10 mouse cellular contexts compared by ENCODE assay signal in genomic region chr4:136248464-136249331, GRCm38 (mm10). TPM values are rescaled to one million over a fixed set of nuclear protein-coding genes. Genes with fewer than 3 reads are reported as not detected.
DNase-seq lines count a peak whose midpoint lies in the region; ATAC-seq lines count a peak whose summit lies in the region.
"Had no signal": no experiment of that assay in that cellular context is flagged by ENCODE, and none has a peak within 500 bp of the region (broad histone marks: within the 10 kb centered on the region; RNA-seq: fewer than 3 reads in every experiment).

No protein-coding gene starts in this region.

- H3K4me2 ChIP-seq in heart, embryonic 15.5 days, result peak overlapping the region; percentile 92
- peak overlapping the region; percentile 51 for H3K4me2 ChIP-seq in forebrain, embryonic 14.5 days (ENCODE audit: low read length)

- ATAC-seq in heart, embryonic 15.5 days (replicated peaks; ENCODE audit: insufficient number of reproducible peaks, insufficient read depth, low FRiP score, low read depth), result peak; percentile 12; the same call in 1 of the 2 replicates
- ATAC-seq in forebrain, embryonic 14.5 days, result no peak
- no peak for ATAC-seq in erythroid progenitor cell, adult 5-6 weeks (replicated peaks; ENCODE audit: low FRiP score, poor library complexity, severe bottlenecking)
- ATAC-seq: Patski had no signal

- intact Hi-C loops in left cerebral cortex, postnatal 36 days (cut with DNase I), result no loop called here

- WGBS in heart, embryonic 15.5 days, result 2% methylated on average over 37 of the region's 37 CpGs
- WGBS in forebrain, embryonic 14.5 days, result under 1% methylated on average over 37 of the region's 37 CpGs

- H3K9me3 ChIP-seq in heart, embryonic 15.5 days (replicated peaks), result no peaks in the 10 kb centered on the region
- H3K9me3 ChIP-seq in forebrain, embryonic 14.5 days (replicated peaks; ENCODE audit: control insufficient read depth, low read length), result no peaks in the 10 kb centered on the region
- H3K9me3 ChIP-seq: megakaryocyte, embryonic 14.5 days had no signal

- H3K27me3 ChIP-seq in heart, embryonic 15.5 days, result peaks cover 47% of the 10 kb centered on the region
- peaks cover 53% of the 10 kb centered on the region for H3K27me3 ChIP-seq in forebrain, embryonic 14.5 days (replicated peaks; ENCODE audit: control insufficient read depth, insufficient read depth, low read length)
- H3K27me3 ChIP-seq: Patski had no signal

- H3K4me3 ChIP-seq in heart, embryonic 15.5 days, result peak overlapping the region; percentile 79
- H3K4me3 ChIP-seq in forebrain, embryonic 14.5 days (ENCODE audit: low read depth, low read length), result peak overlapping the region; percentile 21

- no peak for DNase-seq in heart, adult 8-10 months (ENCODE audit: low spot score)
- DNase-seq in forebrain, embryonic 14.5 days (ENCODE audit: low spot score), result no peak
- peak; percentile 74 to 78 for DNase-seq in kidney, adult 8-10 months
- peak; percentile 19 for DNase-seq in lung, postnatal 36 days
- no peak for DNase-seq in retina, embryonic 14.5 days (ENCODE audit: low spot score)
- no peak for DNase-seq in left cerebral cortex, postnatal 36 days (ENCODE audit: low spot score in 2 of 2)

- H3K9ac ChIP-seq in heart, embryonic 15.5 days, result peak overlapping the region; percentile 82
- no peak overlapping the region; the same call in 1 of the 2 replicates for H3K9ac ChIP-seq in forebrain, embryonic 14.5 days (ENCODE audit: low read length)

- H3K27ac ChIP-seq in heart, embryonic 15.5 days, result peak overlapping the region; percentile 85
- H3K27ac ChIP-seq in forebrain, embryonic 14.5 days (ENCODE audit: low read depth, low read length), result no peak overlapping the region

- peaks cover 54% of the 10 kb centered on the region for H3K4me1 ChIP-seq in heart, embryonic 15.5 days (replicated peaks)
- H3K4me1 ChIP-seq in forebrain, embryonic 14.5 days (ENCODE audit: control insufficient read depth, insufficient read depth, low read length), result peaks cover 11% of the 10 kb centered on the region

- no peaks in the 10 kb centered on the region for H3K36me3 ChIP-seq in heart, embryonic 15.5 days
- no peaks in the 10 kb centered on the region for H3K36me3 ChIP-seq in forebrain, embryonic 14.5 days (ENCODE audit: control insufficient read depth, insufficient read depth, low read length)

RNA-seq across cellular contexts. Expression of gene Tcea3, which starts 1.2 kb away (rescaled TPM):
- 47.7 and 61.6 TPM in 2 replicates for polyA plus RNA-seq in heart, embryonic 15.5 days (2015; fragmentation: Nextera tagmentation; extraction: Ambion mirVana)
- 100 to 1,000 TPM; 142 to 162 (median 148) TPM for total RNA-seq in heart, adult 8-10 months (2022)
- polyA plus RNA-seq in forebrain, embryonic 14.5 days (2014; fragmentation: Nextera tagmentation; extraction: Ambion mirVana), result 0.60 and 1.2 TPM in 2 replicates
- under 1 TPM; 0.63 to 0.74 TPM for total RNA-seq in left cerebral cortex, postnatal 36 days (2021)
- total RNA-seq in erythroid progenitor cell, adult 5-6 weeks (2015; ENCODE audit: low replicate concordance), result 1.3 and 2.5 TPM in 2 replicates
- not detected in 2 replicates for total RNA-seq in erythroid progenitor cell, adult 5-6 weeks (2017; ENCODE audit: low replicate concordance)

RNA-seq across cellular contexts. Expression of gene Zfp46, which starts 35.8 kb away (rescaled TPM):
- 18.3 and 21.5 TPM in 2 replicates for polyA plus RNA-seq in heart, embryonic 15.5 days (2015; fragmentation: Nextera tagmentation; extraction: Ambion mirVana)
- total RNA-seq in heart, adult 8-10 months (2022), result 10 to 100 TPM; 31.3 to 46.4 (median 39.0) TPM
- polyA plus RNA-seq in forebrain, embryonic 14.5 days (2014; fragmentation: Nextera tagmentation; extraction: Ambion mirVana), result 34.4 and 39.7 TPM in 2 replicates
- 10 to 100 TPM; 61.7 to 63.2 TPM for total RNA-seq in left cerebral cortex, postnatal 36 days (2021)
- 1.7 and 2.9 TPM in 2 replicates for total RNA-seq in erythroid progenitor cell, adult 5-6 weeks (2015; ENCODE audit: low replicate concordance)
- total RNA-seq in erythroid progenitor cell, adult 5-6 weeks (2017; ENCODE audit: low replicate concordance), result 1.4 and 10.8 TPM in 2 replicates

RNA-seq across cellular contexts. Expression of gene Asap3, which starts 42.5 kb away (rescaled TPM):
- polyA plus RNA-seq in heart, embryonic 15.5 days (2015; fragmentation: Nextera tagmentation; extraction: Ambion mirVana), result 2.6 and 4.8 TPM in 2 replicates
- 10 to 100 TPM in 1 of 4 experiments, 1 to 10 TPM in 3; 6.8 to 12.6 (median 9.1) TPM for total RNA-seq in heart, adult 8-10 months (2022)
- polyA plus RNA-seq in forebrain, embryonic 14.5 days (2014; fragmentation: Nextera tagmentation; extraction: Ambion mirVana), result 1.6 and 2.4 TPM in 2 replicates
- 1 to 10 TPM; 2.2 to 2.5 TPM for total RNA-seq in left cerebral cortex, postnatal 36 days (2021)
- not detected in 2 replicates for total RNA-seq in erythroid progenitor cell, adult 5-6 weeks (2015; ENCODE audit: low replicate concordance)
- total RNA-seq in erythroid progenitor cell, adult 5-6 weeks (2017; ENCODE audit: low replicate concordance), result 0.53 and 0.90 TPM in 2 replicates

Comparison
In these comparisons a context has a peak if more than half of its experiments do, and no peak if none do; other contexts are left out.
1. DNase-seq: peak in kidney, adult 8-10 months (2 of 2) and lung, postnatal 36 days (single experiment); none in heart, adult 8-10 months (single experiment), forebrain, embryonic 14.5 days (single experiment), retina, embryonic 14.5 days (single experiment) and left cerebral cortex, postnatal 36 days (0 of 2).
2. RNA of gene Tcea3, which starts 1.2 kb away (total RNA-seq): 142 to 162 TPM in heart, adult 8-10 months; 1.3 to 2.5 TPM in erythroid progenitor cell, adult 5-6 weeks and 0.63 to 0.74 TPM in left cerebral cortex, postnatal 36 days; every median in the first group is over 10 times any median in the second.